Mouse (Mus musculus) embryonic facial prominence, embryonic 14.5 days (tissue): ENCODE data around the gene Med31. TPM values are rescaled to one million over a fixed set of nuclear protein-coding genes. Genes with fewer than 3 reads are reported as not detected.
A peak's percentile ranks its signal among the peaks of the same experiment; 100 is the strongest.

ENCODE experiments used
- ATAC-seq: fragments of 200-750 bp; cut with Nextera tagmentation; 2 replicates; pipeline ENCODE4 v1.8.0; 2017; ENCODE audit warnings: low read depth, moderate number of reproducible peaks, moderate TSS enrichment
- DNase-seq: peaks from one replicate; pipeline ENCODE4 v3.0.0-alpha.2; 2015; ENCODE audit warnings: low spot score
- H3K27ac ChIP-seq: fragments of 300-500 bp; sonication (generic); replicated peaks from 2 replicates; pipeline ENCODE4 v1.5.1; 2014; ENCODE audit warnings: low read depth, mild to moderate bottlenecking, low read length, moderate library complexity
- H3K27me3 ChIP-seq: fragments of 300-500 bp; sonication (generic); replicated peaks from 2 replicates; pipeline ENCODE4 v1.6.1; 2014; ENCODE audit warnings: low read length; ENCODE audit not compliant: control insufficient read depth, insufficient read depth
- H3K36me3 ChIP-seq: fragments of 300-500 bp; sonication (generic); 2 replicates; pipeline ENCODE4 v1.6.1; 2014; ENCODE audit warnings: low read length, mixed read lengths; ENCODE audit not compliant: control insufficient read depth, insufficient read depth
- H3K4me1 ChIP-seq: fragments of 300-500 bp; sonication (generic); 2 replicates; pipeline ENCODE4 v1.6.1; 2014; ENCODE audit warnings: antibody characterized with exemption, low read length; ENCODE audit not compliant: control insufficient read depth, insufficient read depth
- H3K4me2 ChIP-seq: fragments of 300-500 bp; sonication (generic); 2 replicates; pipeline ENCODE4 v1.6.1; 2014; ENCODE audit warnings: low read depth, mild to moderate bottlenecking, low read length, moderate library complexity, mixed read lengths
- H3K4me3 ChIP-seq: fragments of 300-500 bp; sonication (generic); 2 replicates; pipeline ENCODE4 v1.5.1; 2014; ENCODE audit warnings: low read depth, mild to moderate bottlenecking, low read length
- H3K9ac ChIP-seq: fragments of 300-500 bp; sonication (generic); 2 replicates; pipeline ENCODE4 v1.6.1; 2014; ENCODE audit warnings: low read depth, mild to moderate bottlenecking, low read length, moderate library complexity, mixed read lengths
- H3K9me3 ChIP-seq: fragments of 300-500 bp; sonication (generic); 2 replicates; pipeline ENCODE4 v1.6.1; 2016; ENCODE audit warnings: low read length; ENCODE audit not compliant: control insufficient read depth
- WGBS: fragments of 180-500 bp; shearing (Covaris S2); extraction: QIAGEN DNeasy Blood & Tissue Kit; methylation state at CpG from one replicate; pipeline ENCODE4 v1.1.7; 2014; 5-methylcytosine and 5-hydroxymethylcytosine counted together
- polyA plus RNA-seq: library from polyadenylated mRNA; unstranded; fragments of >200 nt; fragmentation: Nextera tagmentation; extraction: Ambion mirVana; gene quantifications from 2 replicates; pipeline ENCODE4 v1.2.1, GENCODE M21; 2014

Gene Med31
- polyA plus RNA-seq: 40.6 and 42.0 TPM in 2 replicates

GRCm38 (mm10) chr11:72215410-72215797, at the start of gene Med31:
Gene Med31 (minus strand): TSS chr11:72215592.
- ATAC-seq (peak; percentile 60), DNase-seq (peak; percentile 83)
- peaks cover 11% of the 10 kb centered on the region for H3K4me1 ChIP-seq
- H3K27me3 ChIP-seq: no peaks in the 10 kb centered on the region
- H3K9ac ChIP-seq: peak within 1 kb of the TSS; percentile 69
- WGBS: 2% methylated on average over 27 of the region's 29 CpGs
- H3K36me3 ChIP-seq: peaks cover 27% of the 10 kb centered on the region
- H3K4me2 ChIP-seq: peak within 1 kb of the TSS; percentile 97
- peak within 1 kb of the TSS; percentile 69 for H3K4me3 ChIP-seq
- H3K27ac ChIP-seq: peak within 1 kb of the TSS; percentile 78
- no peaks in the 10 kb centered on the region for H3K9me3 ChIP-seq

DNA sequence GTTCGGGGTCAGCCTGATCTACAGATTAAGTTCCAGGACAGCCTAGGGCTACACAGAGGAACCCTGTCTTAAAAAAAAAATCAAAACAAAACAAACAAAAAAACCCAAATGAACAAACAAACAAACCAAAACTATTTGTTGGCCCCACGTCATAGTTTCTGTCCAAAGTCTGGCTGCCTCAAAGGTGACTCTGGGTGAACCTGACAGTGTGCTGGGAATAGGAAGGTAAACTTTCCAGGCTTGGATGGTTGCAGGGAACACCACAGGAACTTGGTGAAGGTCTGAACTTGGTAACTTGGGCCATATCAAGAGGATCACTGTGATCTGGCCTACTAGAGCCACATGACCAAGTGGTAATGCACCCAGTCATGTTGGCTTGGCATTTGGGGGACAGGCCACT, 41.0 kb upstream of the Med31 start:
- ATAC-seq (no peak), DNase-seq (no peak)
- Histone ChIP-seq H3K27me3 (no peaks in the 10 kb centered on the region), H3K9ac (no peak overlapping the region), H3K27ac (no peak overlapping the region), H3K4me1 (no peaks in the 10 kb centered on the region), H3K4me3 (no peak overlapping the region), H3K4me2 (no peak overlapping the region), H3K36me3 (no peaks in the 10 kb centered on the region), H3K9me3 (no peaks in the 10 kb centered on the region)
- WGBS: 79% methylated on average over 2 of the region's 2 CpGs

DNA sequence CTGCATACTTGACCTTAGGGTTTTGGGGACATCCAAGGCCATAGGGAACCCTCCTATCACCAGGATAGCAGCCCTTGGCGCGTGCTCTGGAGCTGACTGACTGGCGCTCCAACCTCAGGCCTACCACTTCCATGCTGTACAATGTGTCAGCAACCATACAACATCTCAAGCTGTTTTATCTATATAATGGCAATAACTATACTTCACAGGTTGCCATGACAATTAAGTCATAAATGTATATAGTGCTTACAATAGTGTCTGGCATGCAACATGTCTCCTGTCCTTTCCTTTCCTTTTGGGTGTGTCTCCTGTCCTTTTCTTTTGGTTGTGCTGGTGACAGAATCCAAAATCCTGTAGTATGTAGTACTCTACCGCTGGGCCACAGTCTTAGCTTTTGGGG, 40.2 kb upstream of the Med31 start:
- Histone ChIP-seq H3K27me3 (no peaks in the 10 kb centered on the region), H3K4me2 (no peak overlapping the region), H3K9ac (no peak overlapping the region), H3K4me1 (no peaks in the 10 kb centered on the region), H3K27ac (no peak overlapping the region), H3K9me3 (no peaks in the 10 kb centered on the region), H3K36me3 (no peaks in the 10 kb centered on the region), H3K4me3 (no peak overlapping the region)
- ATAC-seq: no peak
- 95% methylated on average over 4 of the region's 4 CpGs for WGBS
- no peak for DNase-seq

DNA sequence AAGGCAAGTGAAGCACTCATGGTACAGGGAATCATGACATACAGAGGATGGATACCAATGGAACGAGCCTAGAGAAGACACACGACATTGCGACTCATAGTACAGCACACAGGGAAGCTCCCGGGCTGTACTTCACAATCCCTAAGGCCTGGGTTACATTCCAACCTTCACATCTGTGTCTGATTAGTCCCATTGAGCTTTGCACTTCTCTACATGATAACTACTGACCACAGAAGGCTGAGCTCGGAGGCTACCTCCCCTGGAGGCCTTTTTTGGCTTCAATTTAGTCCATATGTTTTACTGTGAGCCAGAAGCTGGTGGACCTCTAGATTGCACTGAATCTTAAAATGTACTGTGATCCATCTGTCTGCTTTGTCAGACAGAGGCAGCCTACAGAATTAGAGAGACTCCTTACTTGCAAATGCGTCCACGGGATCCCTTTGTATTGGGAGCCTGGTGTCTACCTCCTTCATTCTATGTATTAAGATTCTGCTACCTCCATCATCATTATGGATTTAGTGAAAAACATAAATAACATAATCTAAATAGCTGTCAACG, 29.9 kb upstream of the Med31 start:
- Histone ChIP-seq H3K4me1 (no peaks in the 10 kb centered on the region), H3K27me3 (no peaks in the 10 kb centered on the region), H3K9me3 (no peaks in the 10 kb centered on the region), H3K9ac (no peak overlapping the region), H3K27ac (no peak overlapping the region), H3K4me2 (no peak overlapping the region), H3K4me3 (no peak overlapping the region), H3K36me3 (no peaks in the 10 kb centered on the region)
- WGBS: 60% methylated on average over 8 of the region's 8 CpGs
- ATAC-seq (no peak), DNase-seq (peak; percentile 32)

- ATAC-seq (no peak), DNase-seq (no peak)
- H3K9ac ChIP-seq: no peak overlapping the region
- H3K4me2 ChIP-seq: no peak overlapping the region
- no peaks in the 10 kb centered on the region for H3K36me3 ChIP-seq
- H3K27ac ChIP-seq: no peak overlapping the region
- no peaks in the 10 kb centered on the region for H3K4me1 ChIP-seq
- H3K27me3 ChIP-seq: no peaks in the 10 kb centered on the region
- no peak overlapping the region for H3K4me3 ChIP-seq
- no peaks in the 10 kb centered on the region for H3K9me3 ChIP-seq
- WGBS: 71% methylated on average over 4 of the region's 4 CpGs
Measured at GRCm38 (mm10) chr11:72240062-72240860, 24.9 kb upstream of the Med31 start.

DNA sequence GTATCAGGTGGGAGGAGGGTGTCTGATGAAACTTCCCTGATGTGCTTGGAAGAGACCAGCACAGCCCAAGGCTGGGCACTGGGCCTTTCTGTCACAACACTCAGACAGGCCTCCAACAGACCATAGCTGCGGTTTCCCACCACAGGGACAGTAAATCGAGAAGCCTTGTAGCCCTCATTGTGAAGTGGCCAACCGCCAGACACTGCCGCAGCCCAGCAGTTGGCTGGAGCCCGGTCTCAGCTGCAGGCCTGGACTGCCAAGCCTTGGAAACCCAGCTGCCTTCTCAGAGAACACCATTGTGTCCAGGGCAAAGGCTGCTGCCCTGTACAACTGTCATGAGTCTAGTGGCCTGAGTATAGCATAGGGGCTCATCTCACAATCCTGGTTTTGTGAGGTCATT, 18.6 kb upstream of the Med31 start:
- no peaks in the 10 kb centered on the region for H3K9me3 ChIP-seq
- no peak overlapping the region for H3K4me3 ChIP-seq
- no peak overlapping the region for H3K4me2 ChIP-seq
- 67% methylated on average over 5 of the region's 5 CpGs for WGBS
- H3K27ac ChIP-seq: no peak overlapping the region
- no peak for DNase-seq
- H3K9ac ChIP-seq: no peak overlapping the region
- no peaks in the 10 kb centered on the region for H3K36me3 ChIP-seq
- no peak for ATAC-seq
- no peaks in the 10 kb centered on the region for H3K27me3 ChIP-seq
- no peaks in the 10 kb centered on the region for H3K4me1 ChIP-seq

GRCm38 (mm10) chr11:72232991-72233390, 17.6 kb upstream of the Med31 start:
- Histone ChIP-seq H3K4me1 (no peaks in the 10 kb centered on the region), H3K36me3 (no peaks in the 10 kb centered on the region), H3K9me3 (no peaks in the 10 kb centered on the region), H3K27me3 (no peaks in the 10 kb centered on the region), H3K9ac (no peak overlapping the region), H3K4me3 (no peak overlapping the region), H3K4me2 (no peak overlapping the region), H3K27ac (no peak overlapping the region)
- DNase-seq (no peak), ATAC-seq (no peak)
- 43% methylated on average over 1 of the region's 1 CpGs for WGBS

DNA sequence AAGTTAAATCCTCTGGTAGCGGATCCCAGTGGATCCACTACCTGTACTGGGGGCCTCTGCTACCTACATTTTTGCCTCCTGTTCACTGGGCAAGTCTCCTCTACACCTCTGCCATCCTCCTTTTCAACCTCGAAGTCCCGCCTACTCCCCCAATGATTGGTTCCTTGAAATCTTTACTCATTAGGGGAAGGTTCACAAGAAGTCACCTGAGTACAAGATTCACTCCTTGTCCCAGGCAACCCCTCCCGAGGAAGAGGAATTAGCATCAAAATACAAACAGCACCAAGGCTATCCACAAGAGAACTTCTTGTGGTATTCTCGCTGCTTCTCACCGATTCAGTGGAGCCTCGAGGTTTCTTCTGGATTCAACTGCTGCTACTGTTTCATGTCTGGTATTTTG, 16.7 kb upstream of the Med31 start:
- WGBS: 85% methylated on average over 7 of the region's 7 CpGs
- Histone ChIP-seq H3K4me1 (no peaks in the 10 kb centered on the region), H3K4me3 (no peak overlapping the region), H3K27me3 (no peaks in the 10 kb centered on the region), H3K9me3 (no peaks in the 10 kb centered on the region), H3K4me2 (no peak overlapping the region), H3K27ac (no peak overlapping the region), H3K36me3 (no peaks in the 10 kb centered on the region), H3K9ac (no peak overlapping the region)
- DNase-seq: no peak
- no peak for ATAC-seq

DNA sequence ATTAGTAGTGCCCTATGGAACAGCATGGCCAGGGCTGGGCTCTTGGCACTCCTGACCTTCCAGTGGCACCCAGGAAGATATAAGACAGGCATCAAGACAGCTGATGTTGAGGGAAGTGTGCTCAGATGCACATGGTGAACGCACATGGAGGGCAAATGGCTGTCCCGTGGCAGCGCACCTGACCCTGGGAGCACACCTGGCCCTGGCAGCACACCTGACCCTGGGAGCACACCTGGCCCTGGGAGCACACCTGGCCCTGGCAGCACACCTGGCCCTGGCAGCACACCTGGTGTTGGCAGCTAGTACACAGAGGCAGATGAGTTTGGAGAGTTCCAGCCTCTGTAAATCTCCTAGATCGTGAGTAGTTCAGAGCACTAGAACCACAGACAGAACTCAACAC, 13.1 kb upstream of the Med31 start:
- Histone ChIP-seq H3K9me3 (no peaks in the 10 kb centered on the region), H3K4me1 (no peaks in the 10 kb centered on the region; the same call in 1 of the 2 replicates), H3K27me3 (no peaks in the 10 kb centered on the region), H3K36me3 (no peaks in the 10 kb centered on the region), H3K9ac (no peak overlapping the region), H3K27ac (no peak overlapping the region), H3K4me3 (no peak overlapping the region), H3K4me2 (no peak overlapping the region)
- WGBS: 88% methylated on average over 4 of the region's 4 CpGs
- DNase-seq (no peak), ATAC-seq (no peak)
